Mouse (Mus musculus) embryonic fibroblast, embryonic 13.5 days (primary cell): Measurements from ENCODE around the gene Csmd2.
A peak's percentile ranks its signal among the peaks of the same experiment; 100 is the strongest.

Experiments used
- CTCF ChIP-seq: IDR thresholded peaks from 2 replicates; pipeline ENCODE4 v1.5.1; 2011; ENCODE audit warnings: mild to moderate bottlenecking, control low read depth, low read length, moderate library complexity, borderline replicate concordance; ENCODE audit not compliant: insufficient read depth
- POLR2A ChIP-seq: IDR thresholded peaks from 2 replicates; pipeline ENCODE4 v1.6.1; 2011; ENCODE audit warnings: low read depth, mild to moderate bottlenecking, control low read depth, low read length, moderate library complexity

- TF ChIP-seq CTCF (0 out of 2 replicates have a peak, but pooled peaks have one; percentile 10), POLR2A (no peak)
Observed at GRCm38 (mm10) chr4:128613326-128613725, 625.7 kb downstream of the Csmd2 start.
